ENCODE assay signal across 27 mouse cellular contexts in the genomic region with DNA sequence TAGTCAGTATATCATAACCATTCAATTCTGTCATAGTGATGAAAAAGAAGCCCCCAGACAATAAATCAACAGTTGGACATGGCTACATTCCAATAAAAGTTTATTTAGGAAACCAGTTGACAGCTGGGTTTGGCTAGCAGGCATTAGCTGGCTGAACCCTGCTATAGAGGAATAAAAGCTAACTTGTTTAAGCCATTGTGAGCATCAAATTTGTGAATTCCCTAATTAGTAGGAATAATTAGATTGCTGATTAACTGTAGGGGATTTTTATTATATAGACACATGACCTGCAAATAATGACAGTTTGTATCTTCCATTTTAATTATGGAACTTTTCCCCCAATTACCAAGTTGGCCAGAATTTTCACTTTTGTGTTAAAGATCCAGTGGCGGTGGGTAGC.
"Had no signal": no experiment of that assay in that cellular context is flagged by ENCODE, and none has a peak within 500 bp of the region (broad histone marks: within the 10 kb centered on the region; RNA-seq: fewer than 3 reads in every experiment).

No protein-coding gene starts in this region.

- H3K4me1 ChIP-seq: heart, embryonic 10.5 days; heart, embryonic 12.5 days; hindbrain, embryonic 10.5 days; hindbrain, embryonic 12.5 days; intestine, embryonic 15.5 days; limb, embryonic 10.5 days; limb, embryonic 12.5 days; liver, embryonic 13.5 days had no signal

- DNase-seq: gastrocnemius, adult 2 months; gastrocnemius, postnatal 10 days; gastrocnemius, postnatal 25 days; heart, adult 18-20 months; heart, postnatal 10 days; heart, postnatal 4 days; kidney, adult 18-20 months; kidney, adult 8-10 months; kidney, postnatal 10 days; kidney, postnatal 25 days; kidney, postnatal 4 days; liver; liver, embryonic 13.5 days had no signal

- H3K9me3 ChIP-seq: heart, embryonic 10.5 days; heart, embryonic 12.5 days; hindbrain, embryonic 10.5 days; hindbrain, embryonic 12.5 days; intestine, embryonic 15.5 days; limb, embryonic 10.5 days; limb, embryonic 12.5 days; liver, embryonic 13.5 days had no signal

- H3K27me3 ChIP-seq: heart, embryonic 12.5 days; hindbrain, embryonic 12.5 days; intestine, embryonic 15.5 days; limb, embryonic 12.5 days; liver, embryonic 13.5 days had no signal

- H3K36me3 ChIP-seq: heart, embryonic 10.5 days; heart, embryonic 12.5 days; hindbrain, embryonic 10.5 days; hindbrain, embryonic 12.5 days; intestine, embryonic 15.5 days; limb, embryonic 10.5 days; limb, embryonic 12.5 days; liver, embryonic 13.5 days had no signal

- H3K4me3 ChIP-seq: gastrocnemius, adult 2 months; heart, embryonic 10.5 days; heart, embryonic 12.5 days; hindbrain, embryonic 10.5 days; hindbrain, embryonic 12.5 days; intestine, embryonic 15.5 days; layer of hippocampus, adult 2 months; left cerebral cortex, adult 2 months; limb, embryonic 10.5 days; limb, embryonic 12.5 days; liver, embryonic 13.5 days had no signal

- H3K27ac ChIP-seq: gastrocnemius, adult 2 months; heart, embryonic 10.5 days; hindbrain, embryonic 10.5 days; hindbrain, embryonic 12.5 days; hindbrain, embryonic 14.5 days; intestine, embryonic 15.5 days; layer of hippocampus, adult 2 months; left cerebral cortex, adult 2 months; limb, embryonic 10.5 days; limb, embryonic 12.5 days; liver, embryonic 13.5 days had no signal

- H3K4me2 ChIP-seq: heart, embryonic 12.5 days; hindbrain, embryonic 12.5 days; hindbrain, embryonic 14.5 days; intestine, embryonic 15.5 days; limb, embryonic 12.5 days; liver, embryonic 11.5 days; liver, embryonic 13.5 days had no signal

- H3K9ac ChIP-seq: heart, embryonic 12.5 days; hindbrain, embryonic 12.5 days; hindbrain, embryonic 14.5 days; intestine, embryonic 15.5 days; limb, embryonic 12.5 days; liver, embryonic 13.5 days had no signal

- ATAC-seq: hindbrain, embryonic 16.5 days; inflammation-experienced regulatory T-cells, adult 6 months; intestine, embryonic 15.5 days; intestine, postnatal 0 days had no signal
